Comparison of ENCODE assay signal across 25 mouse cellular contexts in genomic region chr5:88491111-88491510, GRCm38 (mm10). TPM values are rescaled to one million over a fixed set of nuclear protein-coding genes. Genes with fewer than 3 reads are reported as not detected.
DNase-seq lines count a peak whose midpoint lies in the region; ATAC-seq and TF ChIP-seq lines count a peak whose summit lies in the region.
"Had no signal": no experiment of that assay in that cellular context is flagged by ENCODE, and none has a peak within 500 bp of the region (broad histone marks: within the 10 kb centered on the region; RNA-seq: fewer than 3 reads in every experiment).

No protein-coding gene starts in this region.

- no peak overlapping the region for H3K27ac ChIP-seq in forebrain, embryonic 11.5 days (ENCODE audit: low read depth, low read length)
- no peak overlapping the region for H3K27ac ChIP-seq in forebrain, embryonic 10.5 days
- no peak overlapping the region for H3K27ac ChIP-seq in forebrain, embryonic 16.5 days (ENCODE audit: low read length)
- H3K27ac ChIP-seq in forebrain, embryonic 13.5 days: no peak overlapping the region
- H3K27ac ChIP-seq in hindbrain, embryonic 14.5 days: no peak overlapping the region
- no peak overlapping the region for H3K27ac ChIP-seq in hindbrain, embryonic 12.5 days
- H3K27ac ChIP-seq: embryonic facial prominence, embryonic 10.5 days; embryonic facial prominence, embryonic 12.5 days had no signal

- H3K36me3 ChIP-seq in forebrain, embryonic 11.5 days (ENCODE audit: control insufficient read depth, insufficient read depth, low read length): no peaks in the 10 kb centered on the region
- no peaks in the 10 kb centered on the region for H3K36me3 ChIP-seq in forebrain, embryonic 10.5 days (replicated peaks)
- no peaks in the 10 kb centered on the region for H3K36me3 ChIP-seq in forebrain, embryonic 16.5 days (ENCODE audit: control insufficient read depth, insufficient read depth)
- no peaks in the 10 kb centered on the region for H3K36me3 ChIP-seq in forebrain, embryonic 13.5 days (ENCODE audit: poor library complexity, severe bottlenecking)
- no peaks in the 10 kb centered on the region for H3K36me3 ChIP-seq in hindbrain, embryonic 14.5 days (replicated peaks; ENCODE audit: control insufficient read depth, insufficient read depth)
- H3K36me3 ChIP-seq in hindbrain, embryonic 12.5 days: no peaks in the 10 kb centered on the region
- H3K36me3 ChIP-seq: embryonic facial prominence, embryonic 10.5 days; embryonic facial prominence, embryonic 12.5 days; G1E had no signal

- ATAC-seq in forebrain, embryonic 11.5 days (replicated peaks; ENCODE audit: low FRiP score): 0 out of 2 replicates have a peak, but pooled peaks have one; percentile 56
- peak; percentile 47; the same call in 1 of the 2 replicates for ATAC-seq in forebrain, embryonic 16.5 days
- no peak for ATAC-seq in forebrain, embryonic 13.5 days
- no peak for ATAC-seq in hindbrain, embryonic 14.5 days (ENCODE audit: low FRiP score)
- ATAC-seq in hindbrain, embryonic 12.5 days (ENCODE audit: low FRiP score): no peak
- ATAC-seq: activated CD4-positive, CD25-positive, alpha-beta regulatory T cell, adult 4 months; CD4-positive, CD25-positive, alpha-beta regulatory T cell, adult 4 months; Patski had no signal

- DNase-seq in forebrain, embryonic 11.5 days (ENCODE audit: low spot score): no peak
- DNase-seq in forebrain, embryonic 10.5 days (ENCODE audit: extremely low spot score, low spot score): no peak
- DNase-seq in hindbrain, embryonic 14.5 days (ENCODE audit: low spot score): peak; percentile 23
- DNase-seq in brain, embryonic 14.5 days (ENCODE audit: low read depth): peak; percentile 35
- DNase-seq: adrenal gland, adult 8-10 months; adrenal gland, postnatal 14 days; adrenal gland, postnatal 36 days; B cell, adult 2 months; cerebellum, adult 11 months; cerebellum, adult 18-20 months; cerebellum, adult 8-10 months; cerebellum, adult 9-11 months; cerebellum, postnatal 14 days; cerebellum, postnatal 36 days had no signal

- TF ChIP-seq POLR2A in brain, embryonic 14.5 days (IDR thresholded peaks at IDR 0.05; ENCODE audit: borderline replicate concordance, extremely low read depth, insufficient read depth, insufficient read length, poor library complexity, severe bottlenecking): no peak

- WGBS in forebrain, embryonic 11.5 days: 41% methylated on average over 5 of the region's 5 CpGs
- WGBS in forebrain, embryonic 10.5 days: 59% methylated on average over 5 of the region's 5 CpGs
- 22% methylated on average over 5 of the region's 5 CpGs for WGBS in forebrain, embryonic 16.5 days
- 19% methylated on average over 5 of the region's 5 CpGs for WGBS in forebrain, embryonic 13.5 days
- 48% methylated on average over 5 of the region's 5 CpGs for WGBS in hindbrain, embryonic 14.5 days
- 58% methylated on average over 5 of the region's 5 CpGs for WGBS in hindbrain, embryonic 12.5 days

- H3K9ac ChIP-seq in forebrain, embryonic 11.5 days (ENCODE audit: low read length): no peak overlapping the region
- H3K9ac ChIP-seq in forebrain, embryonic 16.5 days (replicated peaks; ENCODE audit: low read depth, low read length): no peak overlapping the region
- no peak overlapping the region for H3K9ac ChIP-seq in forebrain, embryonic 13.5 days
- H3K9ac ChIP-seq in hindbrain, embryonic 14.5 days: no peak overlapping the region
- no peak overlapping the region for H3K9ac ChIP-seq in hindbrain, embryonic 12.5 days
- H3K9ac ChIP-seq: embryonic facial prominence, embryonic 12.5 days had no signal

- no peak overlapping the region for H3K4me3 ChIP-seq in forebrain, embryonic 11.5 days (ENCODE audit: low read depth, low read length)
- no peak overlapping the region for H3K4me3 ChIP-seq in forebrain, embryonic 10.5 days
- no peak overlapping the region for H3K4me3 ChIP-seq in forebrain, embryonic 16.5 days (replicated peaks; ENCODE audit: low read length)
- no peak overlapping the region for H3K4me3 ChIP-seq in forebrain, embryonic 13.5 days
- H3K4me3 ChIP-seq in hindbrain, embryonic 14.5 days (replicated peaks; ENCODE audit: low read length): no peak overlapping the region
- no peak overlapping the region for H3K4me3 ChIP-seq in hindbrain, embryonic 12.5 days
- H3K4me3 ChIP-seq: embryonic facial prominence, embryonic 10.5 days; embryonic facial prominence, embryonic 12.5 days had no signal

- no peak for TF ChIP-seq CTCF in brain, embryonic 14.5 days (IDR thresholded peaks at IDR 0.05; ENCODE audit: borderline replicate concordance, extremely low read depth, insufficient read depth, insufficient read length)

- no peak overlapping the region for H3K4me2 ChIP-seq in forebrain, embryonic 11.5 days (ENCODE audit: low read depth, low read length, severe bottlenecking)
- no peak overlapping the region for H3K4me2 ChIP-seq in forebrain, embryonic 16.5 days (ENCODE audit: low read length)
- no peak overlapping the region for H3K4me2 ChIP-seq in forebrain, embryonic 13.5 days
- H3K4me2 ChIP-seq in hindbrain, embryonic 14.5 days (replicated peaks): no peak overlapping the region
- H3K4me2 ChIP-seq in hindbrain, embryonic 12.5 days (replicated peaks): no peak overlapping the region
- H3K4me2 ChIP-seq: embryonic facial prominence, embryonic 12.5 days had no signal

- H3K4me1 ChIP-seq in forebrain, embryonic 11.5 days (replicated peaks; ENCODE audit: control insufficient read depth, insufficient read depth, low read length): no peaks in the 10 kb centered on the region
- peaks cover 8% of the 10 kb centered on the region; the same call in 1 of the 2 replicates for H3K4me1 ChIP-seq in forebrain, embryonic 10.5 days
- H3K4me1 ChIP-seq in forebrain, embryonic 16.5 days (replicated peaks; ENCODE audit: control insufficient read depth, insufficient read depth, low read length): no peaks in the 10 kb centered on the region
- no peaks in the 10 kb centered on the region for H3K4me1 ChIP-seq in forebrain, embryonic 13.5 days
- no peaks in the 10 kb centered on the region for H3K4me1 ChIP-seq in hindbrain, embryonic 14.5 days (replicated peaks; ENCODE audit: control insufficient read depth, insufficient read depth, low read length)
- no peaks in the 10 kb centered on the region for H3K4me1 ChIP-seq in hindbrain, embryonic 12.5 days
- H3K4me1 ChIP-seq: embryonic facial prominence, embryonic 10.5 days; embryonic facial prominence, embryonic 12.5 days had no signal

- no peaks in the 10 kb centered on the region for H3K9me3 ChIP-seq in forebrain, embryonic 11.5 days (ENCODE audit: control insufficient read depth, low read length)
- no peaks in the 10 kb centered on the region for H3K9me3 ChIP-seq in forebrain, embryonic 10.5 days
- no peaks in the 10 kb centered on the region for H3K9me3 ChIP-seq in forebrain, embryonic 16.5 days (ENCODE audit: control insufficient read depth, low read length)
- H3K9me3 ChIP-seq in forebrain, embryonic 13.5 days (replicated peaks): no peaks in the 10 kb centered on the region
- H3K9me3 ChIP-seq in hindbrain, embryonic 14.5 days (ENCODE audit: control insufficient read depth, low read length): no peaks in the 10 kb centered on the region
- H3K9me3 ChIP-seq in hindbrain, embryonic 12.5 days (replicated peaks): no peaks in the 10 kb centered on the region
- H3K9me3 ChIP-seq: embryonic facial prominence, embryonic 10.5 days; embryonic facial prominence, embryonic 12.5 days; G1E had no signal

- H3K27me3 ChIP-seq in forebrain, embryonic 11.5 days (ENCODE audit: control insufficient read depth, insufficient read depth, low read length): no peaks in the 10 kb centered on the region
- no peaks in the 10 kb centered on the region for H3K27me3 ChIP-seq in forebrain, embryonic 10.5 days (ENCODE audit: poor library complexity, severe bottlenecking)
- H3K27me3 ChIP-seq in forebrain, embryonic 16.5 days (replicated peaks; ENCODE audit: control insufficient read depth, insufficient read depth, low read length): no peaks in the 10 kb centered on the region
- H3K27me3 ChIP-seq in forebrain, embryonic 13.5 days: 0 out of 2 replicates have a peak, but pooled peaks cover 2% of the 10 kb centered on the region
- no peaks in the 10 kb centered on the region for H3K27me3 ChIP-seq in hindbrain, embryonic 14.5 days (ENCODE audit: control insufficient read depth, insufficient read depth, low read length)
- H3K27me3 ChIP-seq in hindbrain, embryonic 12.5 days: no peaks in the 10 kb centered on the region
- H3K27me3 ChIP-seq: CH12.LX; embryonic facial prominence, embryonic 12.5 days had no signal

RNA-seq across cellular contexts. Expression of gene Enam, which starts 3.3 kb away (rescaled TPM):
- polyA plus RNA-seq in forebrain, embryonic 11.5 days (2014; fragmentation: Nextera tagmentation; extraction: Ambion mirVana): not detected in 2 replicates
- polyA plus RNA-seq in forebrain, embryonic 10.5 days (2016; fragmentation: Nextera tagmentation; extraction: Ambion mirVana): not detected in 2 replicates
- polyA plus RNA-seq in forebrain, embryonic 16.5 days (2015; fragmentation: Nextera tagmentation; extraction: Ambion mirVana): not detected in 2 replicates
- polyA plus RNA-seq in forebrain, embryonic 13.5 days (2015; fragmentation: Nextera tagmentation; extraction: Ambion mirVana): not detected in 2 replicates
- not detected in 2 replicates for polyA plus RNA-seq in hindbrain, embryonic 14.5 days (2014; fragmentation: Nextera tagmentation; extraction: Ambion mirVana)
- not detected in 2 replicates for polyA plus RNA-seq in hindbrain, embryonic 12.5 days (2016; fragmentation: Nextera tagmentation; extraction: Ambion mirVana)
- polyA plus RNA-seq in brain, embryonic 14.5 days (2012; rRNA removed): not detected in 2 replicates
- polyA plus RNA-seq: CD4-positive, CD25-positive, alpha-beta regulatory T cell, adult 4 months; embryonic facial prominence, embryonic 10.5 days; embryonic facial prominence, embryonic 14.5 days; G1E; Patski had no signal

RNA-seq across cellular contexts. Expression of gene Ambn, which starts 35.3 kb away (rescaled TPM):
- polyA plus RNA-seq in forebrain, embryonic 11.5 days (2014; fragmentation: Nextera tagmentation; extraction: Ambion mirVana): not detected in 2 replicates
- 0.16 TPM in 1 of 2 replicates, not detected in the other for polyA plus RNA-seq in forebrain, embryonic 10.5 days (2016; fragmentation: Nextera tagmentation; extraction: Ambion mirVana)
- polyA plus RNA-seq in forebrain, embryonic 16.5 days (2015; fragmentation: Nextera tagmentation; extraction: Ambion mirVana): not detected in 2 replicates
- polyA plus RNA-seq in forebrain, embryonic 13.5 days (2015; fragmentation: Nextera tagmentation; extraction: Ambion mirVana): not detected in 2 replicates
- polyA plus RNA-seq in hindbrain, embryonic 14.5 days (2014; fragmentation: Nextera tagmentation; extraction: Ambion mirVana): not detected in 2 replicates
- polyA plus RNA-seq in hindbrain, embryonic 12.5 days (2016; fragmentation: Nextera tagmentation; extraction: Ambion mirVana): not detected in 2 replicates
- polyA plus RNA-seq in brain, embryonic 14.5 days (2012; rRNA removed): 0.41 TPM in 1 of 2 replicates, not detected in the other
- polyA plus RNA-seq: activated CD4-positive, CD25-positive, alpha-beta regulatory T cell, adult 4 months; embryonic facial prominence, embryonic 10.5 days; G1E; Patski had no signal

RNA-seq across cellular contexts. Expression of gene Jchain, which starts 36.6 kb away (rescaled TPM):
- 0.48 TPM in 1 of 2 replicates, not detected in the other for polyA plus RNA-seq in forebrain, embryonic 11.5 days (2014; fragmentation: Nextera tagmentation; extraction: Ambion mirVana)
- polyA plus RNA-seq in forebrain, embryonic 10.5 days (2016; fragmentation: Nextera tagmentation; extraction: Ambion mirVana): 0.14 TPM in 1 of 2 replicates, not detected in the other
- polyA plus RNA-seq in forebrain, embryonic 16.5 days (2015; fragmentation: Nextera tagmentation; extraction: Ambion mirVana): 0.11 and 0.58 TPM in 2 replicates
- 0.18 and 0.38 TPM in 2 replicates for polyA plus RNA-seq in forebrain, embryonic 13.5 days (2015; fragmentation: Nextera tagmentation; extraction: Ambion mirVana)
- polyA plus RNA-seq in hindbrain, embryonic 14.5 days (2014; fragmentation: Nextera tagmentation; extraction: Ambion mirVana): 0.23 and 0.26 TPM in 2 replicates
- polyA plus RNA-seq in hindbrain, embryonic 12.5 days (2016; fragmentation: Nextera tagmentation; extraction: Ambion mirVana): 0.27 and 0.35 TPM in 2 replicates
- polyA plus RNA-seq in brain, embryonic 14.5 days (2012; rRNA removed): 0.96 and 1.1 TPM in 2 replicates
- polyA plus RNA-seq: embryonic facial prominence, embryonic 10.5 days; G1E had no signal

Comparison
In these comparisons a context has a peak if more than half of its experiments do, and no peak if none do; other contexts are left out.
1. ATAC-seq: peak in forebrain, embryonic 11.5 days (single experiment) and forebrain, embryonic 16.5 days (single experiment); none in forebrain, embryonic 13.5 days (single experiment), hindbrain, embryonic 14.5 days (single experiment) and hindbrain, embryonic 12.5 days (single experiment).
2. DNase-seq: peak in hindbrain, embryonic 14.5 days (single experiment) and brain, embryonic 14.5 days (single experiment); none in forebrain, embryonic 11.5 days (single experiment) and forebrain, embryonic 10.5 days (single experiment).